Mouse (Mus musculus) adrenal gland, postnatal 36 days (tissue): ENCODE results near the gene Gm49387. TPM values are rescaled to one million over a fixed set of nuclear protein-coding genes. Genes with fewer than 3 reads are reported as not detected.

Source experiments
- DNase-seq, 2 experiments: peaks; one replicate each; pipeline ENCODE4 v3.0.0; 2021; ENCODE audit warnings: mixed read lengths in 1 of 2
- total RNA-seq, 2 experiments: library from RNA; stranded (reverse); gene quantifications; 2 replicates each; pipeline ENCODE4 v1.2.3; 2021

Gene Gm49387
- total RNA-seq, 2 experiments from 2014 or later: not detected

- DNase-seq: peak; percentile 53 to 69
Observed at GRCm38 (mm10) chr14:31662555-31663211, 22.0 kb upstream of the Gm49387 start.

GRCm38 (mm10) chr14:31661671-31662554, 21.2 kb upstream of the Gm49387 start:
- peak; percentile 89 to 91 for DNase-seq

GRCm38 (mm10) chr14:31660312-31661093, 19.8 kb upstream of the Gm49387 start:
- DNase-seq: no peak

DNA sequence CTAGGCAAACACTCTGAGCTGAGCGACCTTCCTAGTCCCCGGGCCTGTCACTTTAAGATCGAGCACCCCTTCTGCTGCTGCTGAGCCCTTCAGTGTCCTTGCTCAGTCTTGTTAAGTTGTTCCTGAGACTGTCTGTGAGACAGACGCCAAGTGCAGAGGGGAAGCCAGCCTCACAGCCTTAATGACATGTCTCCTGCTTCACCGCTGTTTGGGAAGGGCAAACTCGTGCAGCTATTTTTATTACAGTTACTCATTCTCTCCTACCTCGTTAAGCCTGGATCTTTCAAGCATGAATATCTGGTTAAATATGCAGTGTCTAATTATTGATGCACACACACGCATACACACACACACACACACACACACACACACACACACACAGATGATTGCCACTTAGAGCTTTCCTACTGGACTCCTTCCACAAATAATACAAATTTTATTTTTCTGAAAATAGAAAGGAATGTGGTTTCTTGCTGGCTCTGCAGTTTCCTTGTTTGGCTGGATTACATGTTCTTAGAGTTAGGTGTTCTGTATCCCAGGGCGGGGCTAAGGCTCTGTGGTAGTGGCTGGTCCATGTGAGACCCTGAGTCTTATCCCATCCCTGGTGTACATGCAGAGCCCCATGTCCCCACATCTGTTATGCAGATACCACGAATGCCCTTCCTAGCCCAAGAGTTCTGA, 19.0 kb upstream of the Gm49387 start:
- DNase-seq: peak; percentile 63 to 66

DNA sequence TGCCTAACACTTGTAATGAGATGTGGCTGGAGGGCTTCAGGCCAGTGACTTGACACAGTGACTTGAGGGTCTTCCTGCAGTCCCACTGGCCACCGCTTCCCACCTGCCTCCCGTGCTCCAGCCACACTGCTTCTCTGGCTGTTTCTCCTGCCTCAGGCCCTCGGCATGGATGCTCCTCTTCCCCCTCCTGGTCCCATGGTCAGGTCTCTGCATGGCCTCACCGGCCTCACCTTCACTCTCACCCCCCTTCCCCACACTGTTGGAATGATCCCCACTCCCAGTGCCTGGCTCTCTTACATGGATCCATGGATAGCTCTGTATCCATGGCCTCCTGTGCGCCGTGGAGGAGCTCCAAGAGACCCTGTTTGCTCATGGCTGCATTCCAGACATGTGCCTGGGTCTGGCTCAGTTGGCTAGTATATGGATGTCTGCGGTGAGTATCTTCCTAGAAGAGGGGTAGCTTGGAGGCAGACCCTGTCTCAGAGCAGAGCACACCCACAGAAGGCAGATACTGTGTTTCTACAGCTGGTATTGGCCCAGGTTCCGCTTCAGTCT, 17.5 kb upstream of the Gm49387 start:
- no peak for DNase-seq

DNA sequence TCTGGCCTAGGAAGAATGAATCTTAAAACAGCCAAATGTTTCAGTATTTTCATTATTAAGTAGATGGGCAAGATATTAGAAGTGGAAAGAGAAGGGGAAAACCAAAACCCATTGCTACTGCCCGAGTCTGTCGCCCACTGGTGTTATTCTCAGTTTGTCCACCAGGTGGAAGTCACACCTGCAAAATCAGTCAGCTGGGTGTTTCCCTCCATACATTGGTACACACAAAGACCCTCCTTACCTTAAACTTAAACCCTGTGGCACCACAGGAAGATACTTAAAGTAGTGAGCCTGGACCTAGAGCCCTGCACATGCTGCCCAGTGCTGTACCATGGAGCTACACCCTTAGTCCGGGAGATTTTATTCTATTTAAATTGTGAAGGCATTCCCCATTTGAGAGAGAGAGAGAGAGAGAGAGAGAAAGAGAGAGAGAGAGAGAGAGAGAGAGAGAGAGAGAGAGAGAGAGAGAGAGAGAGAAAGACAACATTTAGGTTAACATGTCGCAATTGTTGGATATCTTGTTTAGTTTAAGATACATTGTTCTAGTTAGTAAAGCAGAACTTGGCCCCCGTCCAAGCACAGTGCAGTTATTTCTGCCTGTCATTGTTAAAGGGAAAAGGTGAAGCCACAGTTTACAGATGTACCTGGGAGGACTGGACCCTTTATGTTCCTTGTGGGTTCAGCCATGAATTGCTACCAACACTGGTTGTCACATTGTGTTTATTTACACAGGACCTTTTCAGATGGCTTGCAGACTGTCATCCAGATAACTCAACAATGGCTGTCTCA, 16.4 kb upstream of the Gm49387 start:
- DNase-seq: peak; percentile 62 to 71

- DNase-seq: no peak
Observed at GRCm38 (mm10) chr14:31656386-31656785, 15.7 kb upstream of the Gm49387 start.

DNA sequence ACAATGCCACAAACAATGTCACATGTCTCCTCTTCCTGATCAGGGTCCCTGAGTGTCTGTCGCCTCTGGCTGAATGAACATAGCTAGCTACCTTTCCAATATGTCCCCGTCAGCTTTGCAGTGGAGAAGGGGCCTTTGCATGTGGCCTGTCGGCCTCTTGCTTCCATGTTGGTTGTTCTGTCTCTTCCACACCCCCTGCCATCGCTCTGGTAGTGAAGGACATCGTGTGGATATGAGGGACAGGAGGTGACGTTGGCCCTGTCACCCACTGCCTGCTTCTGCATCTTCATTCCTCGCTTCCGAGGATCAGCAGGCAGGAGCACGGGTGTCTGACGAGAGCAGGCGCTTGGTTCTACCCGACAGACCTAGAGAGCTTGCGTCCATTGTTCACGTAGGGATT, 14.7 kb upstream of the Gm49387 start:
- DNase-seq: no peak

- DNase-seq: no peak
Observed at GRCm38 (mm10) chr14:31654816-31655215, 14.1 kb upstream of the Gm49387 start.

DNA sequence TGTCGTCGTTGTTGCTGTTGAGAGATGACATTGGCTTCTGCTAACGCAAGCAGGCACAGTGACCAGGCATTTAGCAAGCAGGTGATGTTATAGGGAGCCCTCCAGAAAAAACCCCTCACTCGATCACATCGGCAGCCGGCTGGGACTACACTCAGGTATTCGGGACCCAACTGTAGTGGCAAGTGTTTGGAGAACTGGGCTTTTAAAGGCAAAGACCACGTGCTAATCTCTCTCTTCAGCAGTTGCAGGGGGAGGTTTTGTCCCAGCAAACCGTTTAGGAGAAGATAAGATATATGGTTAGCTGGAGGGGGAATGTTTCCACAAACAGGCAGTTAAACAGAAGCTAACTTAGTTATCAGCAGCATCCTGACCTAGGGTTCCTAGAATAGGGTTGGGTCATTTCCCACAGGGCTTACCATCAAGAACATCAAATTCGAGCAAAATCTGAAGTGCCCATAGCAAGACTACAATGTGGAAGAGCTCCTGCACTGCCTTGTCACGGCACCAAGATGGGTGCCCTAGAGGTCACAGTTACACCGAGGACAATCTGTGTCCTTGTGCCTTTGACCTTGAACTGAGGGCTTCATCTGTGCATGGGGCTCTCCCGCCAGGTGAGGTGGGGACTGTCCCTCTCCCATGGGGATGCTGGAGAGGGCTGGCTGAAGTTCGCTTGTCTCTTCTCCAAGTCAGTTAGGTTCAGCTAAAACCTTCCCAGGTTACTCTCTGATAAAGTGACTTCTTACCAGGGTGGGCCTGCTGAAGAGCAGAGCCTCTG, 12.6 kb upstream of the Gm49387 start:
- no peak for DNase-seq

DNA sequence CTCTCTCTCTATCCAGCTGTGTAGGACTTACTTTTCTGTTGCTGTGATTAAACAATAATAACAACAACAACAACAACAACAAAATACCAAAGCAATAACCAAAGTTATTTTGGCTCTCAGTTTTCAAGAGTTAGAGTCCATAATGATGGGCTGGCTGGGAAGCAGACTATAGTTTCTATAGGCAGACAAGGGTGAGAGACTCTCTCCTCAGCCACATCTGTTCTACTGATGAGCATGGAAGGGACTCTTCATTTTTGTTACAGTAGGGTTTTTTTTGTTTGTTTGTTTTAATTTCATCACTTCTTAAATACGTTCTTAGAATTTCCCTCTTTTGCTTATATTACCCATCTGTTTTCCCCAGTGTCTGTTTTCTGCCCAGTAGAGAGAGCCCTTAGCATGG, 11.9 kb upstream of the Gm49387 start:
- no peak for DNase-seq

DNA sequence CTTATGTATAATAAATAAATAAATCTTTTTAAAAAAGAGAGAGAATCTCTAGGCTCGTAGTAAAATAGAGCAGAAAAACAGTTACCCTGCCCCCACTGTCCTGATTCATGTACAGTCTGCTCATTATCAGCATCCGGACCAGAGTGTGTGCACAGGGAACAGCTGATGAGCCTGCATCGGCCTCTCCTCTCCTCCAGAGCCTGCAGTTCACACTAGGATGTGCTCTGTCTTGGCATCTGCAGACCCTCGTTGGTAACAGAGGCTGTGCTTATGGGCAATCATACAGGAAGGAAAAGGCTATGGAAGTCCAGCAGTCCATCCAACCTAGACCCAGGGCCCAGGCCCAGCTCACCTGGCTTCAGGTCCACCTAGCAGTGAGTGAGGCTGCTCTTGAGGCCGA, 11.4 kb upstream of the Gm49387 start:
- DNase-seq: no peak

DNA sequence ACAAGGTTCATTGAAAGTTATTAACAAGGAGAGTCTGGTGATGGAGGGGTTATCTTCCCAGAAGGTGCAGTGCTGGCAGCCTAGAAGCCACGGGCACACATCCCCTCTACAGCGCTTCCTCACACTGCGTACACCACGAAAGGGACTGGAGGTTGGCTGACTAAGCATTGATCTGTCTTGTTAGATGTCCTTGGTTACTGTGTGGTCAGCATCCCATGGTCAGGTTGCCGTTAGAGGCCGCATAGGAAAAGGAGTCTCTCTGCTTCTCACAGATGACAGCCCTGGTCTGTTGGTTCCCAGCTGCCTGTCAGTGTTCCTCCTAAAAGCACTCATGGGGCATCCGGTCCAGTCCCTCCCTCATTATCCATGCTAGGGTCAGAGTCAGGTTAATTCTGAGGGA, 10.5 kb upstream of the Gm49387 start:
- DNase-seq: no peak

DNA sequence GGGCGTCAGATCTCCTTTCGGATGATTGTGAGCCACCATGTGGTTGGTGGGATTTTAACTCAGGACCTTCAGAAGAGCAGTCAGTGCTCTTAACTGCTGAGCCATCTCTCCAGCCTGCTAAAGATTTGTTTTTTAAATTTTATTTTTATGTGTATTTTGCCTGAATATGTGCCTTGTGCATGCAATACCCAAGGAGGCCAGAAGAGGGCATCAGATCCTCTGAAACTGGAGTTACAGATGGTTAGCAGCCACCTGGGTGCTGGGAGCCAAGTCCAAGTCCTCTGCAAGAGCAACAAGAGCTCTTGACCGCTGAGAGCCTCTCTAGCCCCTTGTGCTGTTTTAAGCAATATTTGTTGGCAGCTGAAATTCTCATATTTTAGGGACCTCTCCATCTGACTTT, 9.7 kb upstream of the Gm49387 start:
- no peak for DNase-seq

GRCm38 (mm10) chr14:31647991-31648390, 7.3 kb upstream of the Gm49387 start:
- DNase-seq: no peak

DNA sequence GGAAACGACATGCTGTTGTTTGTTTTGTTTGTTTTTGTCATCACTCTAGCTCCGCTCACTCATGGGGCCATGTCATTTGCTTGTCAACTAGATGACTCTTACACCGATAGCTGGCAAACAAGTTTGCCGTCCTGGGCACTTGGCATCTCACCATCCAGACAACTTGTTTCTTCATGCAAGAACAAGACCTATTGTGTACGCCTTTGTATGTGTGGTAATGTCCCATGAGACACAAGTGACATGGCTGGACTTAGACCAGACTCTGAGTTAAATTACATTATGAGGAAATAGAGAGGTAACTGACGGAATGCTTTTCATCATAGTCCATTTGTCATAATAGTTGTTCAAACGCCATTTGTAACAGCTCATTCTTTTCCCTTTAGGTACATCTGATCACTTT, 5.2 kb upstream of the Gm49387 start:
- no peak for DNase-seq

- DNase-seq: no peak
Observed at GRCm38 (mm10) chr14:31644931-31645547, 4.4 kb upstream of the Gm49387 start.

GRCm38 (mm10) chr14:31644183-31644830, 3.6 kb upstream of the Gm49387 start:
- DNase-seq: peak; percentile 86 to 89

DNA sequence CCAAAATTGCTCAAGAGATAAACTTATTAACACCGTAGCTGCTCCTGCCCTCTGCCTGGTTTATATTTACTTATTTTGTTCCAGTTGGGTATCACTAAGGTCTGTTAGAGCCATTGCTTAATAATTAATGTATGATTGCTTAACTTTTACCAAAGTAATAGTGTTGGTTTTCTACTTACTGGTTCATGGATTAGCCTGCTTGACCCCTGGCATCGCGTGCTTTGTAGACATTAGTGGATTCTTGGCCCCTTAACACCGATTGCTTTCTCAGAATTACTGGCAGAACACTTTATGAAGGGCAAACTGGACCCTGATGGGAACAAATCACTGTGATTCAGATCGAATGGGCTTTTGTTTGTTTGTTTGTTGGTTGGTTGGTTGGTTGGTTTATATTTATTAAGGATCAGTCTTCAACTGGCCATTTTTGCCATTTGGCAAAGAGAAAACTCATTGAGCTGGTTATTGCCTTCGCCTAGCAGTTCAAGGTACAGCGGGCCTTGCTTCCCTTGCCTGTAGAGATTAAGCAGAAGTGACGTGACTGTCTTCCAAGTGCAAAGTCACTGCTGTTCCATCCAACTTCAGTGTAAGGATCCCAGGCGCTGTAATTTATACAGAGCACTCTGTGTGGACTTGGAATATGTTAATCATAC, 953 bp upstream of the Gm49387 start:
- DNase-seq: no peak
